Mouse (Mus musculus): ENCODE data around the gene Mgat5b. TPM values are rescaled to one million over a fixed set of nuclear protein-coding genes. Genes with fewer than 3 reads are reported as not detected.

The Mgat5b gene
- not detected in 2 replicates for polyA plus RNA-seq (2012; ENCODE audit: low replicate concordance)

DNA sequence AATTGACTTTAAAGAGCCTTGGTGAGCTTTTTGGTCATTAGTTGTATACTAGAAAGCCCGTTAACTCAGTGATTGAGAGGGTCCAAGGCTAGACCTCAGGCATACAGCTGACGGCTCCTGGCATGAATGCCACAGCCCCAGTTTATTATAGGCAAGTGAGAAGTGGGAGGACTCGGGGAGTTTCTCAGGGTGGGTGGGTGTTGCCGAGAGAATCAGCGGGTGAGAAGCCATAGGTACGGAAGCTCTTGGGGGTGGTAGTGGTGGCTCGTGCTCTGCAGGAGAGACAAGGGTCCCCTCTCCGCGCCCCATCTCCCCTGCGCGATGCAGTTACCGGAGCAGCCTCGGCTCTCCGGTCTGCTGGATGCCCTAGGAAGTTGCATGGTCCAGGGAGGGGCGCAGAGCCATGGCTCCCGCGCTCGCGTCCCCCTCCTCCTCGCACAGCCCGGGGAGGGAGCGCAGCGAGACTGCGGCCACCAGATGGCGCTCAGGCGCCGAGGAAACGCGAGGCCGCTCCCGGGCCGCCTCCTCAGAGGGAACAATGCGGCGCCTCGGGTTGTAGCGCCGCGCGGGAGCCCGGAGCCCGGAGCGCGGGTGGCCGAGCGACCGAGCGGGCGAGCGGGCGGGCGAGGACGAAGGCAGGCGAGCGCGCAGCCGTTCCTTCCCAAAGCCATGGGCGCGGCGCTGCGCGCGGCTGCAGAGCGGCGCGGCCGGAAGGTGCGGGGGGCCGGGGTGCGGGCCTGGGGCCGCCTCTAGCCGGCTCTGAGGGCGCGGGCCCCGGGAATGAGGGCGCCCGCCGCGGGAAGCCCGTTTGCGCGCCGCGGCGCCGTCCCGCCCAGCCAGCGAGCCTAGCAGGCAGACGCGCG is at the start of gene Mgat5b:
Gene Mgat5b (plus strand): TSS at position 541 of the 863 bp plus-strand sequence.

Other genes with a start within 250 kb of the Mgat5b start
- gene St6galnac1, start 143.4 kb upstream of the Mgat5b start, polyA plus RNA-seq (2012; ENCODE audit: low replicate concordance): not detected in 2 replicates
- 1.1 and 1.2 TPM in 2 replicates for gene Mxra7, start 90.8 kb upstream of the Mgat5b start, polyA plus RNA-seq (2012; ENCODE audit: low replicate concordance)
- 76.3 and 81.2 TPM in 2 replicates for gene Mettl23, start 75.6 kb upstream of the Mgat5b start, polyA plus RNA-seq (2012; ENCODE audit: low replicate concordance)
- gene Jmjd6, start 75.4 kb upstream of the Mgat5b start, polyA plus RNA-seq (2012; ENCODE audit: low replicate concordance): 26.1 and 44.1 TPM in 2 replicates
- gene Mfsd11, start 66.4 kb upstream of the Mgat5b start, polyA plus RNA-seq (2012; ENCODE audit: low replicate concordance): 11.9 and 13.4 TPM in 2 replicates
- 1,615 and 1,893 TPM in 2 replicates for gene Srsf2, start 65.8 kb upstream of the Mgat5b start, polyA plus RNA-seq (2012; ENCODE audit: low replicate concordance)
- gene Sec14l1, start 196.3 kb downstream of the Mgat5b start, polyA plus RNA-seq (2012; ENCODE audit: low replicate concordance): 41.6 and 61.4 TPM in 2 replicates

All from leukemia stem cell, adult 10-12 weeks (primary cell).